Mouse (Mus musculus) hindbrain, embryonic 12.5 days (tissue): Measurements from ENCODE around the gene Tprg. TPM values are rescaled to one million over a fixed set of nuclear protein-coding genes. Genes with fewer than 3 reads are reported as not detected.

Source experiments
- ATAC-seq: fragments of 200-750 bp; cut with Nextera tagmentation; 2 replicates; pipeline ENCODE4 v1.8.0; 2017; ENCODE audit warnings: moderate TSS enrichment; ENCODE audit not compliant: low FRiP score
- H3K27ac ChIP-seq: fragments of 300-500 bp; sonication (generic); 2 replicates; pipeline ENCODE4 v1.5.1; 2016; ENCODE audit warnings: mild to moderate bottlenecking
- H3K27me3 ChIP-seq: fragments of 300-500 bp; sonication (generic); 2 replicates; pipeline ENCODE4 v1.6.1; 2016; ENCODE audit warnings: mild to moderate bottlenecking
- H3K36me3 ChIP-seq: fragments of 300-500 bp; sonication (generic); 2 replicates; pipeline ENCODE4 v1.6.1; 2016; ENCODE audit warnings: mild to moderate bottlenecking
- H3K4me1 ChIP-seq: fragments of 300-500 bp; sonication (generic); 2 replicates; pipeline ENCODE4 v1.6.1; 2016
- H3K4me2 ChIP-seq: fragments of 300-500 bp; sonication (generic); replicated peaks from 2 replicates; pipeline ENCODE4 v1.6.1; 2016; ENCODE audit warnings: mild to moderate bottlenecking
- H3K4me3 ChIP-seq: fragments of 300-500 bp; sonication (generic); 2 replicates; pipeline ENCODE4 v1.5.1; 2016; ENCODE audit warnings: mild to moderate bottlenecking
- H3K9ac ChIP-seq: fragments of 300-500 bp; sonication (generic); 2 replicates; pipeline ENCODE4 v1.6.1; 2016; ENCODE audit warnings: mild to moderate bottlenecking, moderate library complexity
- H3K9me3 ChIP-seq: fragments of 300-500 bp; sonication (generic); replicated peaks from 2 replicates; pipeline ENCODE4 v1.6.1; 2016; ENCODE audit warnings: mild to moderate bottlenecking
- whole genome bisulfite sequencing: fragments of 180-500 bp; shearing (Covaris S2); methylation state at CpG from one replicate; pipeline ENCODE4 v1.1.7; 2016; 5-methylcytosine and 5-hydroxymethylcytosine counted together
- polyA plus RNA-seq: library from polyadenylated mRNA; unstranded; fragments of >200 nt; fragmentation: Nextera tagmentation; extraction: Ambion mirVana; gene quantifications from 2 replicates; pipeline ENCODE4 v1.2.1, GENCODE M21; 2016

The Tprg gene
- polyA plus RNA-seq, 1 experiment from 2014 or later = not detected

DNA sequence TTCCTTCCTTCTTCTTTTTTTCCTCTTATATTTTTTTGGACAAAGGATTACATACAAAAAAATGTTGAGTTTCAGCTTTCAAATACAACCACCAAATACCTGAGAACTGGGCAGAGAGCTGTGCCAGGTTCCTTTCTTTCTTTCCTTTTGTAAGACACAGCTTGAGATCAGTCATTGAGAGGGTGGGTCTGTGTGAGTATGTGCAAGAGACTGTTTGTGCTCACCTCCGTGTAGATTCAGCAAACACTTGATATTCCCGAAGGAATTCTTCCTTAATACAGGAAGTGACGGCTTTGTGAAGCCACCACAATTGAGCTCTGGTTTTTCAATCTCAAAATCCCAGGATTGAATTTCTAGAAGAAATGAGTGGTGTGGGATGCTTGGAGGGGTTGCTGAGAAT is 124.7 kb downstream of the Tprg start:
- Histone ChIP-seq H3K27ac (no peak overlapping the region), H3K36me3 (no peaks in the 10 kb centered on the region), H3K4me3 (no peak overlapping the region), H3K9me3 (no peaks in the 10 kb centered on the region), H3K4me2 (no peak overlapping the region), H3K9ac (no peak overlapping the region), H3K4me1 (peaks cover 8% of the 10 kb centered on the region; the same call in 1 of the 2 replicates), H3K27me3 (no peaks in the 10 kb centered on the region)
- ATAC-seq = no peak
- 68% methylated on average over 3 of the region's 3 CpGs for WGBS

DNA sequence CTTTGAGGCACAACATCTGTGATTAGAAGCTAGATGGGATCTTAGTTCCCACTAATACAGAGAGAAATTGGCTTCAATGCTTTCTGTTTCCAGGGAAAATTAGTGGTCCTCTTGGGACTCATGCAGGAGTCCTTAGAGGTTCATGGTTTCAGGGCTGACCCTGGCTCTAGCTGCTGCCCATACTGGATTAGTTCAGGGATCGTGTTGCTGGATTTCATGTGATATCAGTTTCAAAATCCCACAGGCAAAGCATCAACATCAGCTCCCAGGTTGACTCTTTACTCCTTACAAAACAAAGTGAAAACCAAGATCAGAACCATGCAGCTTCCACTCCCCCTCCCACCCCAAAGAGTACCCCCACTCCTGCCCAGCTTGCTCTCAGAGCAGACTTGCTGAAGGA is 127.3 kb downstream of the Tprg start:
- H3K4me3 ChIP-seq = no peak overlapping the region

DNA sequence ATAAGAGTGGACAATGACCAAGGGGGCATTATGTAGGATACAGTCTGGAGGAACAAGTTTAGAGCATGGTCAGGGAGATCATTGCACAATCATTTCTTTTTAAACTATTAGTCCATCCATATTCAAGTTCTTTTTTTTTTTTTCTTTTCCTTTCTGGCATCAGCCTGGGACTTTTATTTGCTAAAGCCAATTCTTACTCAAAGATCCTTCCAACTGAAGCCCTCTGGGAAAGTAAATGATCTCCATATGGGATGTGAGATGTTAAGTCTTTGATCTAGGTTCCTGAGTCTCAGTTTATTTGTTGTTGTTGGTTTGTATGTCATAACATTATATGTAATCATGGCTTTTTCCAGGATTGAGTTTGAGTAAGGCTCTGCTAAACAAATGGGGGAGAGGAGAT is 128.6 kb downstream of the Tprg start:
- no peak overlapping the region for H3K4me2 ChIP-seq
- ATAC-seq = no peak

More for the DNA sequence above, 127.3 kb downstream of the Tprg start:
- Histone ChIP-seq H3K4me2 (no peak overlapping the region), H3K9me3 (no peaks in the 10 kb centered on the region), H3K4me1 (no peaks in the 10 kb centered on the region), H3K27me3 (no peaks in the 10 kb centered on the region), H3K9ac (no peak overlapping the region), H3K36me3 (no peaks in the 10 kb centered on the region), H3K27ac (no peak overlapping the region)
- 72% methylated on average over 1 of the region's 1 CpGs for WGBS
- ATAC-seq = no peak

DNA sequence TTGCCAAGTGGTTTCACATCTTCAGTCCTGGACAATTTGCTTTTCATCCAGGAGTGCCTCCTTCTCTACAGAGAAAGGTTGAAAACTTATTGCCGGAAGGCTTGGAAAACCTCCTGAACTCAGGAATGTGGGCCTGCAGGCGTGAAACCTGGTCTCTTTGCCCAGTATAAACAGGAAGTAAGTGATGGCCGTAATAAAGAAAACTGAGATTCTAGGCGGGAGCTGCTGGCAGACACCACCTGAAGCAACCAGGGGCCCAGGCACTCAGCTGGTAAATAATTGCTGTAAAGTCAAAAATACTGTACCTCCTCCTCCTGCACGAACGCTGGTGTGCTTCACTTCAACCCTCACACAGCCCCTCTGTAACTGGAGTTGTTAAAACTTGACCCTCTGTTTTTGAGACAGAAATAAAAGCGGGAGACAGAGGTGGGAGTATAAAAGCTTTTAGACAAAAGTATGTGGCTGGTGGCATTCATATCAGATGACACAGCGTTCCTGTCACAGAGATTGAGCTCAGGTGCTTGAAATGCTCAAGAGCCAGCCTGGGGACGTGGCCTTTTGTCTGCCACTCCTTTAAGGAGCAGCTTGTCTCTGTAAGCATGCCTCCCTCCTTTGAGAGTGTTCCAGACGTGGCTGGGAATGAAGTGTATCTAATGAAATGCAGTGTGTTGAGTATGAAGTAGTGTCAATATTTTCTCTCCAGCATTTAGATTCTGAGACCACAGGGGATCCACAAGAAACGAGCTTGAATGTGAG is 131.4 kb downstream of the Tprg start:
- H3K4me3 ChIP-seq = no peak overlapping the region
- H3K27ac ChIP-seq = no peak overlapping the region
- no peaks in the 10 kb centered on the region for H3K36me3 ChIP-seq
- ATAC-seq = no peak
- H3K9ac ChIP-seq = no peak overlapping the region
- H3K4me1 ChIP-seq = no peaks in the 10 kb centered on the region
- H3K9me3 ChIP-seq = no peaks in the 10 kb centered on the region
- no peaks in the 10 kb centered on the region for H3K27me3 ChIP-seq
- 53% methylated on average over 11 of the region's 11 CpGs for whole genome bisulfite sequencing
- no peak overlapping the region for H3K4me2 ChIP-seq

More for the DNA sequence above, 128.6 kb downstream of the Tprg start:
- H3K36me3 ChIP-seq = no peaks in the 10 kb centered on the region
- no peak overlapping the region for H3K4me3 ChIP-seq
- H3K27me3 ChIP-seq = no peaks in the 10 kb centered on the region
- H3K27ac ChIP-seq = no peak overlapping the region
- no peaks in the 10 kb centered on the region for H3K4me1 ChIP-seq
- H3K9ac ChIP-seq = no peak overlapping the region
- no peaks in the 10 kb centered on the region for H3K9me3 ChIP-seq

DNA sequence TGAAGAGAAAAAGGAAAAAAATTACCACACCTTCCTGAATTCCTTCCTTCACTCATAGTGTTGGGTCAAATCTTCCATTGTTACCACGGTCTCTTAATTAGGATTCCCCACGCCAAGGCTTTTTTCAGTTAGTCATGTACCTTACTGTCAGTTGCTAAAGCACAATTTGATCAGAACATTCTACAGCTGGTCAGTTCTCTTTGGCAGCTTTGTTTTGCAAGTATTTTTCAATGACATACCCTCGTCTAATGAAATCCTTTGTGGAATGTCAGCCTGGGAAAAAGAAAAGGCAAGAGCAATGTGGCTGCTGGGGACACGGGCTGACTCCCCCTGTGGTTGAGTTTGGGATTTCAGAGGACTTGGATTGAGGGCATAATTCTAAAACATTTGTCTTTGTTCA is 136.4 kb downstream of the Tprg start:
- Histone ChIP-seq H3K27ac (no peak overlapping the region), H3K4me2 (no peak overlapping the region), H3K36me3 (no peaks in the 10 kb centered on the region), H3K4me3 (no peak overlapping the region), H3K9me3 (no peaks in the 10 kb centered on the region), H3K27me3 (no peaks in the 10 kb centered on the region), H3K9ac (no peak overlapping the region), H3K4me1 (no peaks in the 10 kb centered on the region)
- 66% methylated on average over 4 of the region's 4 CpGs for WGBS
- no peak for ATAC-seq

DNA sequence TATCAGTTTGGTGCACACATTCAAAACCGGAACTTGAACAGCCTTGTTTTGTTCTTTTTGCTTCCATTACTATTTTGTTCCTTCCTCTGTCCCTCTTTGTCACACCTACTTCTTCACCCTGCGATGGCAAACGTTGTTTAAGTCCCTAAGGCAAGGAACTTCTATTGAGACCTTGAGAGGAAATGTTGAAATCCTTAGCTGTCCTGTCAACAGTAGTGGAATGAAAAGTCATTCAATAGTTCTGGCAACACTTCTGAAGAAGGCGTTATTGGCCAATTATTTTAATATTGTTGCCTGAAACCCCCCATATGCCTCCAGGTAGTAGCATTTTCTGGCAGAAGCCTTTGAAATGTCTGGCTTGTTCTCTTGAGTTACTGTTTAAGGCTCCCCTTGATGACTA is 137.4 kb downstream of the Tprg start:
- Histone ChIP-seq H3K4me2 (no peak overlapping the region), H3K9ac (no peak overlapping the region), H3K36me3 (no peaks in the 10 kb centered on the region), H3K27ac (no peak overlapping the region), H3K4me3 (no peak overlapping the region), H3K4me1 (no peaks in the 10 kb centered on the region), H3K27me3 (no peaks in the 10 kb centered on the region), H3K9me3 (no peaks in the 10 kb centered on the region)
- no peak for ATAC-seq
- 91% methylated on average over 4 of the region's 4 CpGs for WGBS

DNA sequence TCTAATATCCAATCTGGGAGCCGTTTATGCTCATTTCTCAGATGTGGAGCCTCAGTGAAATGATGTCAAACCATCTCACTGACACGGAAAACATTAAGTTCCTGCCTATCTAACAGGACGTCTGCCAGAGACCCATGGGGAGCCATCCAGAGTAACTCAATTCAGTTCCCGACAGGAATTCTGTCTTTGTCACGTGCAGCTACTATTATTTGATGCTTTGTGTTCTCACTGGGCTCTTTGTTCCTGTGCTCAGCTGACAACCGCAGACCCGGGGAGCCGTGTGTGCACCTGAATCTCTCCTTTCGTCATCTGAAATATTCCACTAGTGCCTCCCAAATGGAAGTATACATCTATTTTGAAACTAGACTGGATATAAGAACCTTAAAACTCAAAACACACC is 138.3 kb downstream of the Tprg start:
- Histone ChIP-seq H3K4me1 (no peaks in the 10 kb centered on the region), H3K4me3 (no peak overlapping the region), H3K27me3 (no peaks in the 10 kb centered on the region), H3K4me2 (no peak overlapping the region), H3K9me3 (no peaks in the 10 kb centered on the region), H3K27ac (no peak overlapping the region), H3K9ac (no peak overlapping the region), H3K36me3 (no peaks in the 10 kb centered on the region)
- WGBS = 37% methylated on average over 9 of the region's 9 CpGs
- no peak for ATAC-seq

DNA sequence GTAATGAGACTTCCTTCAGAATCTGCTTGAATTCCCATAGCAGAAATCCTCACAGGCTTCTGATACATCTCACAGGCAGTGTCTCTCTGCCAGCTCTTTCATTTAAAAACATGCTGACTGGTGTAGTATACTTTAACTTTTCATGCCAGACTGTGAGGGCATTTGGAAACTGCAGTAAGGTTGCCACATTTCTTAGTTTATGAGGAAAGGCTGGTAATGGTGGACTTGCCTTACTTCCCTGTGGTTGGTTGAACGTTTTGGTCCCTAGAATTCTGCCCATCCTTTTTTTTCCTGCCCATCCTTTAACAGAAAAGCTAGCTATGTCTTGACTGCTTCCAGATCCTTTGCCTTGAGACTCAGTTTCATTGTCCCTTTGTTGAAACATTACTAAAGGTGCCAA is 138.8 kb downstream of the Tprg start:
- H3K9ac ChIP-seq = no peak overlapping the region
- no peak overlapping the region for H3K4me2 ChIP-seq
- H3K4me3 ChIP-seq = no peak overlapping the region
- H3K4me1 ChIP-seq = no peaks in the 10 kb centered on the region
- no peaks in the 10 kb centered on the region for H3K36me3 ChIP-seq
- no peaks in the 10 kb centered on the region for H3K27me3 ChIP-seq
- WGBS = 55% methylated on average over 1 of the region's 1 CpGs
- no peak overlapping the region for H3K27ac ChIP-seq
- no peaks in the 10 kb centered on the region for H3K9me3 ChIP-seq
- no peak for ATAC-seq

DNA sequence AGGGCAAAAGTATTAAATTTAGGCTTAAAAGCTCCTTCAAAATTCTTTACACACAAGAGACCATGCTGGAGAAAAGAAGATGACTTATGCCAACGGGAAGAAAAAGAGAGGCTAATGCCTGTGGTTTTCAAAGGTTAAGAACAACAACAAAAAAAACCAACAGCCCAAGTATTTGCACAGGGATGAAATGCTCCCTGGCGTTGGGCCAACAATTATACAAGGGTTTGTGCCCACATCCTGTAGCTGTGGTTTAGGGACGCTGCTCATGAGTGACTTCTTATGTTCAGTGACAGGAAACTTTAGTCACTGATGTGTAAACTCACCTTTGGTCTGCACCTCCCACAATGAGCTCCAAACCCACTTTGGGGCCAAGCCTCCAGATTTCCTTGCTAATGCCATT is 139.6 kb downstream of the Tprg start:
- Histone ChIP-seq H3K9me3 (no peaks in the 10 kb centered on the region), H3K27me3 (no peaks in the 10 kb centered on the region), H3K9ac (no peak overlapping the region), H3K27ac (no peak overlapping the region), H3K4me2 (no peak overlapping the region), H3K4me1 (no peaks in the 10 kb centered on the region), H3K4me3 (no peak overlapping the region), H3K36me3 (no peaks in the 10 kb centered on the region)
- no peak for ATAC-seq
- WGBS = 52% methylated on average over 3 of the region's 3 CpGs

DNA sequence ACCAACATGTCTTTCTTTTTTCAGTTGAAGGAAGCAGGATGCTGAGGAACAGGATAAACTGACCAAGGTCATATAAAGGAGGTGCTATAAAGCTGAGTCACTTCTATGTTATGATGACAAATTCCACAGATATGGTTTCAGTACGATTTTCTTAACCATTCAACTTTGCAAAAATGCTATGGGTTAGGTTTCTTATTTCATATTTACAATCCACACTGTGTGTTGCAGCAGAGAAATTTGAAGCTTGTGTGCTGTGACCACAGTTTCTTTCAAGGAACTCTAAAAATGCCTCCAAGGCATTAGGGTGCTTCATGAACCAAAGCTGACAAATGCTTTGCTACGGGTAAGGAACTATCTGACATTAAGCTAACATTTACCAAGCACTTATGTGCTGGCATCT is 153.4 kb downstream of the Tprg start:
- no peaks in the 10 kb centered on the region for H3K4me1 ChIP-seq
- H3K36me3 ChIP-seq = no peaks in the 10 kb centered on the region
- WGBS = 75% methylated on average over 2 of the region's 2 CpGs
- no peak overlapping the region for H3K4me3 ChIP-seq
- no peak for ATAC-seq
- no peaks in the 10 kb centered on the region for H3K27me3 ChIP-seq
- no peak overlapping the region for H3K9ac ChIP-seq
- H3K9me3 ChIP-seq = no peaks in the 10 kb centered on the region
- no peak overlapping the region for H3K4me2 ChIP-seq
- no peak overlapping the region for H3K27ac ChIP-seq

DNA sequence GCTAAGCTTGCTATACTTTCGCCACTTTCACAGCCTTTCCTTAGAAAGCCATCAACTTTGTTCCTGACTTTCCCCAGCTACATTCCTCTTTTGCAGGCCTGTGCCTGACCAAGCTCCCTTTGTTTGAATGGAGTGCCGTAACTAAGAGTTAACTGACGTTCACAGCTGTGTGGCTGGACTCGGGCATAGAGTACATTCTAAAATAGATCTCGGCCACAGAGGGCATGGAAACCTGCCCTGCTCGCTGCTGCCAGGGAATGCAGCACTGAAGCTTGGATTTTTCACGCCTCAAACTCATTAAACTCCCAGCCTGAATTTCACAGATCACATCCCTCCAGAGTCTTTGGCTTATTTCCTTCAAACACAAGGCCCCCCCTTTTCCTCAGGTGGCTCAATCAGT is 159.0 kb downstream of the Tprg start:
- no peaks in the 10 kb centered on the region for H3K27me3 ChIP-seq
- H3K9ac ChIP-seq = no peak overlapping the region
- ATAC-seq = no peak
- H3K27ac ChIP-seq = no peak overlapping the region
- peaks cover 8% of the 10 kb centered on the region for H3K4me1 ChIP-seq
- H3K4me2 ChIP-seq = no peak overlapping the region
- H3K4me3 ChIP-seq = no peak overlapping the region
- 57% methylated on average over 7 of the region's 7 CpGs for WGBS
- H3K36me3 ChIP-seq = no peaks in the 10 kb centered on the region
- no peaks in the 10 kb centered on the region for H3K9me3 ChIP-seq

DNA sequence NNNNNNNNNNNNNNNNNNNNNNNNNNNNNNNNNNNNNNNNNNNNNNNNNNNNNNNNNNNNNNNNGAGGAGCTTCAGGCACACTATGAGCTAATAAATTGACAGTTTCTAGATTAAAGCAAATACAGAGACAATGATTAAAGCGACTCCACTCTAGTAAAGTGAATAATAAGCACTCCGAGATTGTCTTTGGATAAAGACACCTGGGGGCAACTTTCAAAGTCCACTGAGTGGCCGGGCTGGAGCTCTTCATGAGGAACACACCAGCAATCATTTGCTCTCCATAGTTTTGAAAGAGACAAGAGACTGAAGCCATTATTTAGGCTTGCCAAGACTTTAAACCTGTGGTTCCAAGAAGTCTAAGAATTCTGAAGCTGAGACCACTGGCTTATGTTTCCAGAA is 164.9 kb downstream of the Tprg start:
- H3K9me3 ChIP-seq = no peaks in the 10 kb centered on the region
- no peak for ATAC-seq
- 84% methylated on average over 3 of the region's 3 CpGs for WGBS
- no peak overlapping the region for H3K4me3 ChIP-seq
- H3K9ac ChIP-seq = no peak overlapping the region
- H3K27ac ChIP-seq = no peak overlapping the region
- H3K4me2 ChIP-seq = no peak overlapping the region
- H3K36me3 ChIP-seq = no peaks in the 10 kb centered on the region
- H3K27me3 ChIP-seq = no peaks in the 10 kb centered on the region
- peaks cover 8% of the 10 kb centered on the region for H3K4me1 ChIP-seq

DNA sequence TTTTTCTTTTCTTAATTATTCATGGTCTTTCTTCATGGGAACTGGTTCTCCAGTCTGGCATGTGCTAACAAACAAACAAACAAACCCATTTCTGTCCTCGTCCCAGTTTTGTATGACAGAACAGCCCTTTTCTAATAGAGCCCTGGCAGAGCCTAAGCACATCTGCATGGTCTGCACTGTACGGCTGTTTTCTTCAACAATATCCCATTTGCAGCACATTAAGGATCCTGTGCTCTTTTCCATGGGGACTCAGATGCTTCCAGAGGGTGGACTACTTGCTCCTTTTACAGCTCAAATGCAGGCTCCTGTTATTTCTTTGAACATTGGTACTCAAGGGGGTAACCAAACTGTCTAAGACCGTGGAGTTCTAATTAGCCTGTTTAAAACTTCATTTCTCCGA is 178.1 kb downstream of the Tprg start:
- H3K4me3 ChIP-seq = no peak overlapping the region
- H3K9ac ChIP-seq = no peak overlapping the region
- no peaks in the 10 kb centered on the region for H3K36me3 ChIP-seq
- no peak overlapping the region for H3K4me2 ChIP-seq
- H3K27me3 ChIP-seq = no peaks in the 10 kb centered on the region
- H3K4me1 ChIP-seq = no peaks in the 10 kb centered on the region
- no peak overlapping the region for H3K27ac ChIP-seq
- WGBS = 78% methylated on average over 4 of the region's 4 CpGs
- no peak for ATAC-seq
- H3K9me3 ChIP-seq = no peaks in the 10 kb centered on the region
